In the genomic region with DNA sequence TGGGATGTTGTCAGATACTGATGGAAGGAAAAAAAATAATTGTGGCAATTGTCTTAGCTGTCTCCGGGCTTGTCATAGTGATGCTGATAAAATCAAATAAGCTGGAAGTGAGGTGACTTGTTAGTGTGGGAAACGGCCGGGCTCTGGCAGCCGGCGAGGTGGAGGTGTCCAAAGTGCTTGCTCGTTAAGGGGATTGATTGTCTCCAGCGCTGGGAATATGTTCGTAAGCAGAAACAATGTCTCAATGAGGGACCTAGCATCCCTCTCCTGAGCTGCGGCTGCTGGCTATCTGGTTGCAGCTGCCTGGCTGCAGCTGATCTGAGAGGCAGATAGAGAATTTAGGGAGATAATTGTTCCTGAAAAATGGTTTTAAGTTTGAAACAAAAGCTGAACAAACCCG, we compare ENCODE assay signal across 26 mouse cellular contexts.
DNase-seq lines count a peak whose midpoint lies in the region; ATAC-seq lines count a peak whose summit lies in the region.
"Had no signal": no experiment of that assay in that cellular context is flagged by ENCODE, and none has a peak within 500 bp of the region (broad histone marks: within the 10 kb centered on the region; RNA-seq: fewer than 3 reads in every experiment).

No protein-coding gene starts in this region.

- ATAC-seq in forebrain, embryonic 14.5 days, result no peak
- ATAC-seq in forebrain, embryonic 13.5 days, result no peak
- peak; percentile 50; the same call in 1 of the 2 replicates for ATAC-seq in hindbrain, embryonic 12.5 days (ENCODE audit: low FRiP score)
- ATAC-seq in hindbrain, embryonic 14.5 days (ENCODE audit: low FRiP score), result no peak
- no peak for ATAC-seq in midbrain, embryonic 15.5 days (replicated peaks)
- no peak for ATAC-seq in midbrain, embryonic 11.5 days (ENCODE audit: low FRiP score)
- ATAC-seq: intestine, embryonic 16.5 days had no signal

- H3K9me3 ChIP-seq in forebrain, embryonic 14.5 days (replicated peaks; ENCODE audit: control insufficient read depth, low read length), result no peaks in the 10 kb centered on the region
- no peaks in the 10 kb centered on the region for H3K9me3 ChIP-seq in forebrain, embryonic 13.5 days (replicated peaks)
- no peaks in the 10 kb centered on the region for H3K9me3 ChIP-seq in hindbrain, embryonic 12.5 days (replicated peaks)
- H3K9me3 ChIP-seq in hindbrain, embryonic 14.5 days (ENCODE audit: control insufficient read depth, low read length), result no peaks in the 10 kb centered on the region
- H3K9me3 ChIP-seq in midbrain, embryonic 15.5 days, result no peaks in the 10 kb centered on the region
- no peaks in the 10 kb centered on the region for H3K9me3 ChIP-seq in midbrain, embryonic 11.5 days (ENCODE audit: control insufficient read depth, low read length)
- H3K9me3 ChIP-seq: embryonic facial prominence, embryonic 13.5 days; heart, embryonic 15.5 days; limb, embryonic 13.5 days; lung, embryonic 15.5 days; midbrain, embryonic 10.5 days had no signal

- no peaks in the 10 kb centered on the region for H3K36me3 ChIP-seq in forebrain, embryonic 14.5 days (ENCODE audit: control insufficient read depth, insufficient read depth, low read length)
- no peaks in the 10 kb centered on the region for H3K36me3 ChIP-seq in forebrain, embryonic 13.5 days (ENCODE audit: poor library complexity, severe bottlenecking)
- H3K36me3 ChIP-seq in hindbrain, embryonic 12.5 days, result no peaks in the 10 kb centered on the region
- H3K36me3 ChIP-seq in hindbrain, embryonic 14.5 days (replicated peaks; ENCODE audit: control insufficient read depth, insufficient read depth), result no peaks in the 10 kb centered on the region
- no peaks in the 10 kb centered on the region for H3K36me3 ChIP-seq in midbrain, embryonic 15.5 days (replicated peaks)
- no peaks in the 10 kb centered on the region for H3K36me3 ChIP-seq in midbrain, embryonic 11.5 days (ENCODE audit: control insufficient read depth, insufficient read depth, low read length)
- H3K36me3 ChIP-seq: embryonic facial prominence, embryonic 13.5 days; heart, embryonic 15.5 days; limb, embryonic 13.5 days; lung, embryonic 15.5 days; midbrain, embryonic 10.5 days had no signal

- H3K4me3 ChIP-seq in forebrain, embryonic 14.5 days (ENCODE audit: low read depth, low read length), result no peak overlapping the region
- no peak overlapping the region for H3K4me3 ChIP-seq in forebrain, embryonic 13.5 days
- H3K4me3 ChIP-seq in hindbrain, embryonic 12.5 days, result no peak overlapping the region
- no peak overlapping the region for H3K4me3 ChIP-seq in hindbrain, embryonic 14.5 days (replicated peaks; ENCODE audit: low read length)
- H3K4me3 ChIP-seq in midbrain, embryonic 15.5 days, result no peak overlapping the region
- H3K4me3 ChIP-seq in midbrain, embryonic 11.5 days (ENCODE audit: low read depth, low read length), result no peak overlapping the region
- H3K4me3 ChIP-seq: embryonic facial prominence, embryonic 13.5 days; heart, embryonic 15.5 days; limb, embryonic 13.5 days; lung, embryonic 15.5 days; midbrain, embryonic 10.5 days had no signal

- H3K27ac ChIP-seq in forebrain, embryonic 14.5 days (ENCODE audit: low read depth, low read length), result no peak overlapping the region
- H3K27ac ChIP-seq in forebrain, embryonic 13.5 days, result no peak overlapping the region
- no peak overlapping the region for H3K27ac ChIP-seq in hindbrain, embryonic 12.5 days
- no peak overlapping the region; the same call in 1 of the 2 replicates for H3K27ac ChIP-seq in hindbrain, embryonic 14.5 days
- H3K27ac ChIP-seq in midbrain, embryonic 15.5 days, result 0 out of 2 replicates have a peak overlapping the region, but pooled peaks have one; percentile 16
- no peak overlapping the region for H3K27ac ChIP-seq in midbrain, embryonic 11.5 days (ENCODE audit: low read depth, low read length)
- H3K27ac ChIP-seq: embryonic facial prominence, embryonic 13.5 days; heart, embryonic 15.5 days; limb, embryonic 13.5 days; lung, embryonic 15.5 days; midbrain, embryonic 10.5 days had no signal

- no peaks in the 10 kb centered on the region for H3K27me3 ChIP-seq in forebrain, embryonic 14.5 days (replicated peaks; ENCODE audit: control insufficient read depth, insufficient read depth, low read length)
- no peaks in the 10 kb centered on the region for H3K27me3 ChIP-seq in forebrain, embryonic 13.5 days
- no peaks in the 10 kb centered on the region for H3K27me3 ChIP-seq in hindbrain, embryonic 12.5 days
- no peaks in the 10 kb centered on the region for H3K27me3 ChIP-seq in hindbrain, embryonic 14.5 days (ENCODE audit: control insufficient read depth, insufficient read depth, low read length)
- H3K27me3 ChIP-seq in midbrain, embryonic 15.5 days (replicated peaks), result no peaks in the 10 kb centered on the region
- H3K27me3 ChIP-seq in midbrain, embryonic 11.5 days (ENCODE audit: control insufficient read depth, insufficient read depth, low read length), result no peaks in the 10 kb centered on the region
- H3K27me3 ChIP-seq: CH12.LX; embryonic facial prominence, embryonic 13.5 days; heart, embryonic 15.5 days; limb, embryonic 13.5 days; lung, embryonic 15.5 days had no signal

- no peak overlapping the region for H3K4me2 ChIP-seq in forebrain, embryonic 14.5 days (ENCODE audit: low read length)
- H3K4me2 ChIP-seq in forebrain, embryonic 13.5 days, result no peak overlapping the region
- H3K4me2 ChIP-seq in hindbrain, embryonic 12.5 days (replicated peaks), result no peak overlapping the region
- H3K4me2 ChIP-seq in hindbrain, embryonic 14.5 days (replicated peaks), result no peak overlapping the region
- H3K4me2 ChIP-seq in midbrain, embryonic 15.5 days, result no peak overlapping the region
- no peak overlapping the region for H3K4me2 ChIP-seq in midbrain, embryonic 11.5 days
- H3K4me2 ChIP-seq: embryonic facial prominence, embryonic 13.5 days; heart, embryonic 15.5 days; limb, embryonic 13.5 days; liver, embryonic 11.5 days; lung, embryonic 15.5 days had no signal

- 22% methylated on average over 10 of the region's 10 CpGs for WGBS in forebrain, embryonic 14.5 days
- 25% methylated on average over 10 of the region's 10 CpGs for WGBS in forebrain, embryonic 13.5 days
- WGBS in hindbrain, embryonic 12.5 days, result 58% methylated on average over 10 of the region's 10 CpGs
- WGBS in hindbrain, embryonic 14.5 days, result 40% methylated on average over 10 of the region's 10 CpGs
- 44% methylated on average over 10 of the region's 10 CpGs for WGBS in midbrain, embryonic 15.5 days
- 66% methylated on average over 10 of the region's 10 CpGs for WGBS in midbrain, embryonic 11.5 days

- H3K4me1 ChIP-seq in forebrain, embryonic 14.5 days (ENCODE audit: control insufficient read depth, insufficient read depth, low read length), result peaks cover 4% of the 10 kb centered on the region; the same call in 1 of the 2 replicates
- H3K4me1 ChIP-seq in forebrain, embryonic 13.5 days, result peaks cover 12% of the 10 kb centered on the region
- peaks cover 8% of the 10 kb centered on the region for H3K4me1 ChIP-seq in hindbrain, embryonic 12.5 days
- peaks cover 10% of the 10 kb centered on the region; the same call in 1 of the 2 replicates for H3K4me1 ChIP-seq in hindbrain, embryonic 14.5 days (replicated peaks; ENCODE audit: control insufficient read depth, insufficient read depth, low read length)
- H3K4me1 ChIP-seq in midbrain, embryonic 15.5 days, result peaks cover 8% of the 10 kb centered on the region; the same call in 1 of the 2 replicates
- H3K4me1 ChIP-seq in midbrain, embryonic 11.5 days (ENCODE audit: control insufficient read depth, insufficient read depth, low read length), result no peaks in the 10 kb centered on the region
- H3K4me1 ChIP-seq: embryonic facial prominence, embryonic 13.5 days; heart, embryonic 15.5 days; limb, embryonic 13.5 days; lung, embryonic 15.5 days; midbrain, embryonic 10.5 days had no signal

- H3K9ac ChIP-seq in forebrain, embryonic 14.5 days (ENCODE audit: low read length), result 0 out of 2 replicates have a peak overlapping the region, but pooled peaks have one; percentile 5
- no peak overlapping the region for H3K9ac ChIP-seq in forebrain, embryonic 13.5 days
- no peak overlapping the region for H3K9ac ChIP-seq in hindbrain, embryonic 12.5 days
- no peak overlapping the region for H3K9ac ChIP-seq in hindbrain, embryonic 14.5 days
- no peak overlapping the region for H3K9ac ChIP-seq in midbrain, embryonic 15.5 days
- H3K9ac ChIP-seq in midbrain, embryonic 11.5 days (ENCODE audit: low read length), result no peak overlapping the region
- H3K9ac ChIP-seq: embryonic facial prominence, embryonic 13.5 days; heart, embryonic 15.5 days; limb, embryonic 13.5 days; lung, embryonic 15.5 days had no signal

- intact Hi-C loops in gastrocnemius, postnatal 14 days (cut with DNase I; ENCODE audit: low total_unique reads), result no loop called here

- DNase-seq in forebrain, embryonic 14.5 days (ENCODE audit: low spot score), result peak; percentile 26
- no peak for DNase-seq in hindbrain, embryonic 14.5 days (ENCODE audit: low spot score)
- no peak for DNase-seq in midbrain, embryonic 11.5 days (ENCODE audit: low spot score, missing footprints)
- DNase-seq in retina, embryonic 14.5 days (ENCODE audit: low spot score), result peak; percentile 47
- DNase-seq in gastrocnemius, postnatal 14 days, result no peak
- DNase-seq: adrenal gland, adult 8-10 months; cerebellum, adult 9-10 months; cerebellum, postnatal 36 days; embryo, embryonic 11 days; gastrocnemius, postnatal 10 days; kidney, adult 8-10 months; kidney, postnatal 10 days; layer of hippocampus, adult 9-11 months; right cerebral cortex, postnatal 4 days; thymus, postnatal 14 days had no signal

Comparison
In these comparisons a context has a peak if more than half of its experiments do, and no peak if none do; other contexts are left out.
1. DNase-seq: peak in forebrain, embryonic 14.5 days (single experiment) and retina, embryonic 14.5 days (single experiment); none in hindbrain, embryonic 14.5 days (single experiment), midbrain, embryonic 11.5 days (single experiment) and gastrocnemius, postnatal 14 days (single experiment).